Mouse (Mus musculus) CH12.LX (cell line): Measurements from ENCODE around the gene P2ry14. TPM values are rescaled to one million over a fixed set of nuclear protein-coding genes. Genes with fewer than 3 reads are reported as not detected.
"Not testable (repeated sequence)": the region's sequence is repeated elsewhere in the genome, so short reads cannot be mapped to it uniquely, and the experiment has no call there.

Experiments
- DNase-seq: peaks from one replicate; pipeline ENCODE4 v3.0.0-alpha.2; 2013; ENCODE audit errors: extremely low read depth
- H3K27ac ChIP-seq: 2 replicates; pipeline ENCODE4 v1.5.1; 2012; ENCODE audit warnings: low read depth, mild to moderate bottlenecking, control low read depth, moderate library complexity; ENCODE audit not compliant: insufficient read depth
- H3K27me3 ChIP-seq: replicated peaks from 2 replicates; pipeline ENCODE3; 2012; ENCODE audit warnings: inconsistent platforms
- H3K36me3 ChIP-seq, 2 experiments: replicated peaks in 1 of 2; 2 replicates each; pipeline versions ENCODE3 to v1.6.1; 2012; ENCODE audit warnings: inconsistent platforms in 1 of 2, low read length in 1 of 2, mild to moderate bottlenecking in 1 of 2, mixed read lengths in 1 of 2, moderate library complexity in 1 of 2; ENCODE audit not compliant: control insufficient read depth in 1 of 2, insufficient read depth in 1 of 2
- H3K4me1 ChIP-seq, 2 experiments: 2 replicates each; pipeline ENCODE4 v1.6.1; 2012; ENCODE audit warnings: inconsistent platforms in 1 of 2, moderate library complexity in 1 of 2; ENCODE audit not compliant: insufficient read depth in 2 of 2, control insufficient read depth in 1 of 2
- H3K4me2 ChIP-seq: 2 replicates; pipeline ENCODE4 v1.6.1; 2012; ENCODE audit warnings: low read depth, mild to moderate bottlenecking, control low read depth; ENCODE audit not compliant: poor library complexity, insufficient read depth, severe bottlenecking
- H3K4me3 ChIP-seq, 3 experiments: fragments of 150-350 bp in 1 of 3; sonication (generic) in 1 of 3; replicated peaks in 1 of 3; 2 replicates each; pipeline versions ENCODE3 to v1.5.1; 2011 to 2012; ENCODE audit warnings: low read depth in 2 of 3, low read length in 2 of 3, mild to moderate bottlenecking in 2 of 3, moderate library complexity in 2 of 3, control low read depth in 1 of 3, improper control_type of control experiment in 1 of 3, inconsistent platforms in 1 of 3, mixed read lengths in 1 of 3; ENCODE audit not compliant: poor library complexity in 1 of 3
- H3K79me2 ChIP-seq: replicated peaks from 2 replicates; pipeline ENCODE4 v1.6.1; 2012; ENCODE audit warnings: mild to moderate bottlenecking, moderate library complexity; ENCODE audit not compliant: control insufficient read depth, poor library complexity, insufficient read depth, severe bottlenecking; ENCODE audit errors: extremely low read depth
- H3K9ac ChIP-seq: 2 replicates; pipeline ENCODE4 v1.6.1; 2012; ENCODE audit warnings: low read depth, mild to moderate bottlenecking, control low read depth, moderate library complexity; ENCODE audit not compliant: insufficient read depth
- H3K9me3 ChIP-seq: replicated peaks from 2 replicates; pipeline ENCODE3; 2012; ENCODE audit warnings: low read length, inconsistent platforms, mixed read lengths
- CHD1 ChIP-seq: IDR thresholded peaks from 2 replicates; pipeline ENCODE4 v1.6.1; 2012; ENCODE audit warnings: low read depth, low read length, improper control_type of control experiment, inconsistent platforms
- CHD2 ChIP-seq: IDR thresholded peaks from 2 replicates; pipeline ENCODE4 v1.6.1; 2011; ENCODE audit warnings: low read length, improper control_type of control experiment
- CTCF ChIP-seq, 2 experiments: IDR thresholded peaks in 1 of 2; conservative IDR thresholded peaks in 1 of 2; 2 replicates each; pipeline ENCODE4 v1.5.1; 2011 to 2012; ENCODE audit warnings: low read depth in 2 of 2, low read length in 2 of 2, improper control_type of control experiment in 1 of 2, inconsistent platforms in 1 of 2, mild to moderate bottlenecking in 1 of 2, moderate library complexity in 1 of 2
- E2F4 ChIP-seq: IDR thresholded peaks from 2 replicates; pipeline ENCODE4 v1.6.1; 2011; ENCODE audit warnings: low read depth, low read length, improper control_type of control experiment; ENCODE audit not compliant: insufficient replicate concordance
- ELF1 ChIP-seq: IDR thresholded peaks from 2 replicates; pipeline ENCODE4 v1.6.1; 2014; ENCODE audit warnings: low read depth, mild to moderate bottlenecking, inconsistent platforms, low read length, improper control_type of control experiment
- EP300 ChIP-seq: IDR thresholded peaks from 2 replicates; pipeline ENCODE4 v1.6.1; 2011; ENCODE audit warnings: low read length, improper control_type of control experiment
- GABPA ChIP-seq: IDR thresholded peaks from 2 replicates; pipeline ENCODE4 v1.6.1; 2012; ENCODE audit warnings: low read depth, low read length, improper control_type of control experiment, inconsistent platforms; ENCODE audit not compliant: insufficient replicate concordance
- HCFC1 ChIP-seq: IDR thresholded peaks from 2 replicates; pipeline ENCODE4 v1.6.1; 2012; ENCODE audit warnings: low read depth, mild to moderate bottlenecking, inconsistent platforms, low read length, improper control_type of control experiment
- KAT2A ChIP-seq: IDR thresholded peaks from 2 replicates; pipeline ENCODE4 v1.6.1; 2012; ENCODE audit warnings: low read length, improper control_type of control experiment, inconsistent platforms; ENCODE audit not compliant: insufficient replicate concordance
- MAFK ChIP-seq: IDR thresholded peaks from 2 replicates; pipeline ENCODE4 v1.6.1; 2011; ENCODE audit warnings: low read length, improper control_type of control experiment; ENCODE audit not compliant: insufficient replicate concordance
- MAX ChIP-seq: IDR thresholded peaks from 2 replicates; pipeline ENCODE4 v1.6.1; 2011; ENCODE audit warnings: low read length, improper control_type of control experiment
- MAZ ChIP-seq: IDR thresholded peaks from 2 replicates; pipeline ENCODE4 v1.6.1; 2012; ENCODE audit warnings: low read depth, mild to moderate bottlenecking, inconsistent platforms, low read length, improper control_type of control experiment, moderate library complexity
- MXI1 ChIP-seq: IDR thresholded peaks from 2 replicates; pipeline ENCODE4 v1.6.1; 2011; ENCODE audit warnings: mild to moderate bottlenecking, low read depth, low read length, improper control_type of control experiment
- POLR2AphosphoS2 ChIP-seq: IDR thresholded peaks from 2 replicates; pipeline ENCODE4 v1.6.1; 2011; ENCODE audit warnings: low read depth, low read length, improper control_type of control experiment
- RAD21 ChIP-seq: IDR thresholded peaks from 2 replicates; pipeline ENCODE4 v1.6.1; 2011; ENCODE audit warnings: low read depth, mild to moderate bottlenecking, low read length, improper control_type of control experiment, moderate library complexity
- RCOR1 ChIP-seq: conservative IDR thresholded peaks from 2 replicates; pipeline ENCODE4 v1.6.1; 2012; ENCODE audit warnings: low read depth, mild to moderate bottlenecking, inconsistent platforms, low read length, improper control_type of control experiment
- TBP ChIP-seq: conservative IDR thresholded peaks from 2 replicates; pipeline ENCODE4 v1.6.1; 2011; ENCODE audit warnings: low read depth, low read length, improper control_type of control experiment
- USF1 ChIP-seq: IDR thresholded peaks from 2 replicates; pipeline ENCODE4 v1.6.1; 2014; ENCODE audit warnings: low read depth, mild to moderate bottlenecking, inconsistent platforms, low read length, improper control_type of control experiment
- ZC3H11A ChIP-seq: IDR thresholded peaks from 2 replicates; pipeline ENCODE4 v1.6.1; 2012; ENCODE audit warnings: low read depth, mild to moderate bottlenecking, inconsistent platforms, low read length, improper control_type of control experiment
- dilution Hi-C: fragments of 300-500 bp; cut with MboI; formaldehyde crosslinking; loops from 2 replicates; pipeline ENCODE4 v1.14.3; 2020; ENCODE audit warnings: low sequenced_read_pairs; ENCODE audit not compliant: extremely low pct_unique_long_range_greater_than_20kb, extremely low pct_ligation_motif_present
- in situ Hi-C: fragments of 300-500 bp; cut with MboI; formaldehyde crosslinking; loops from 3 replicates; pipeline ENCODE4 v1.14.3; 2019; ENCODE audit warnings: low sequenced_read_pairs, low pct_ligation_motif_present, low pct_unique_long_range_greater_than_20kb, mixed read lengths
- polyA plus RNA-seq: library from polyadenylated mRNA; unstranded; fragments of >175 nt; gene quantifications from 2 replicates; pipeline ENCODE4 v1.2.1, GENCODE M21; 2012; ENCODE audit warnings: low read depth; ENCODE audit not compliant: insufficient read length
- total RNA-seq, 2 experiments: library from RNA; depleted of rRNA; stranded (reverse); fragments of 300-350 nt in 1 of 2; fragments of >200 nt in 1 of 2; gene quantifications; 2 replicates each; pipeline ENCODE4 v1.2.3; 2012 to 2014

P2ry14 gene
- total and polyA plus RNA-seq, 3 experiments, result 0.20 to 0.34 (median 0.24) TPM

DNA sequence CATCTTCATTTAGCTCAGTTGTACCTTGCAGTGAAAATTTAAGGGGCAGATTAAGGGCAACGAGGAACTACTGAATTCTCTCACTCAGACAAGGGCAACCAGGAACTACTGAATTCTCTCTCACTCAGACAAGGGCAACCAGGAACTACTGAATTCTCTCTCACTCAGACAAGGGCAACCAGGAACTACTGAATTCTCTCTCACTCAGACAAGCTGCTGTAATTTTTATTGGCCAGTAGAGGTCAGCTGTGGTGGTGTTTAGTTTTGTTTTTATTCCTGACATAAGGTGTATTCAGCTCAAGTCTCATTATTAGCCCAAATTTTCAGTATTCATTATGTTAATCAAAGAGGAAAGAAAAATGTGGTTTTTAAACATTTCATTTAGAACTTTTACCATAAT lies 84.3 kb downstream of the P2ry14 start:
- H3K27me3 ChIP-seq, H3K4me3 ChIP-seq, H3K36me3 ChIP-seq, DNase-seq, in situ Hi-C loops, H3K79me2 ChIP-seq, H3K27ac ChIP-seq, H3K9me3 ChIP-seq, H3K4me2 ChIP-seq, dilution Hi-C loops, H3K9ac ChIP-seq: not testable (repeated sequence)
- H3K4me1 ChIP-seq, result peaks cover 0 to 27% of the 10 kb centered on the region in 2 experiments; a peak in 2 of 4 replicates
- TF ChIP-seq CTCF (conservative IDR thresholded peaks at IDR 0.05 in 1 of 2, IDR thresholded peaks at IDR 0.05 in 1 of 2; ENCODE audit: low read depth in 2 of 2, low read length in 2 of 2) (peak in 1 of 2 experiments; percentile 47; a peak in 3 of 4 replicates), RAD21 (peak; percentile 2), ELF1 (peak; percentile 35; the same call in 1 of the 2 replicates)

DNA sequence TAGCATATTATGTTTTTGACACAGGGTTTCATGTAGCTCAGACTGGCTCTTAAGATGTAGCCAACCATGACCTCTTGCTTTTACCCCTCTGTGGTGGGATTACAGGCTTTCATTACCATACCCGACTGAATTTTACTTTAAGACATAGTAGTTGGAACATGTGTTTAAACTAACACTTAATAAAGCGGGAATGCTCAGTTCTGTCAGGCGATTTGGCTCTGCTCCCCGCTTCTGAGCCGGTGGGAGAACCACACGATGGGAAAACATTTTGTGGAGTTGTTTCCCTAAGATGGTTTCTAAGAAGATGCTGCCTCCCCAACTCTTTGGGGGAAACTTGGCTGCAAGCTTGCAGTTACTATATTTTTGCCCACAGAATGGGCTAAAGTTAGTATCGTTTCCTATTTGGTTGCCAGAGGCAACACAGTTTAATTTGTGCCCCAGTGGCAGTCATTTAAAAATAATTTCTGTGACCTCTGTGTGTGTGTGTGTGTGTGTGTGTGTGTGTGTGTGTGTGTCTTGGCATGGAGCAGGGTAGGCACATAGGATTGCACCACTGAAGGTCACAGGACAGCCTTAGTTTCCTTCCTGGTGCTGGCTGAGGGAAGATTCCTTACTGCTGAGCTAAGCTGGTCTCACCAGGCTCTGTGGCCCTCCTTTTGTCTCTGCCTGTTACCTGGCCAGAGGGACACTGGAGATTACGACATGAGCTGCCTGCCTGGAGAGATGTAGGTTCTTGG lies 86.7 kb downstream of the P2ry14 start:
- Histone ChIP-seq H3K27me3 (no peaks in the 10 kb centered on the region), H3K4me3 (no peak overlapping the region), H3K9me3 (no peaks in the 10 kb centered on the region), H3K4me1 (peaks cover 0 to 27% of the 10 kb centered on the region in 2 experiments; a peak in 2 of 4 replicates), H3K27ac (no peak overlapping the region), H3K9ac (no peak overlapping the region), H3K4me2 (no peak overlapping the region), H3K79me2 (no peaks in the 10 kb centered on the region), H3K36me3 (no peaks in the 10 kb centered on the region)
- dilution Hi-C loops, result no loop called here
- TF ChIP-seq RCOR1 (no peak), USF1 (no peak), ZC3H11A (no peak), MAFK (no peak), HCFC1 (no peak), RAD21 (no peak)
- DNase-seq, result no peak
- in situ Hi-C loops, result no loop called here

DNA sequence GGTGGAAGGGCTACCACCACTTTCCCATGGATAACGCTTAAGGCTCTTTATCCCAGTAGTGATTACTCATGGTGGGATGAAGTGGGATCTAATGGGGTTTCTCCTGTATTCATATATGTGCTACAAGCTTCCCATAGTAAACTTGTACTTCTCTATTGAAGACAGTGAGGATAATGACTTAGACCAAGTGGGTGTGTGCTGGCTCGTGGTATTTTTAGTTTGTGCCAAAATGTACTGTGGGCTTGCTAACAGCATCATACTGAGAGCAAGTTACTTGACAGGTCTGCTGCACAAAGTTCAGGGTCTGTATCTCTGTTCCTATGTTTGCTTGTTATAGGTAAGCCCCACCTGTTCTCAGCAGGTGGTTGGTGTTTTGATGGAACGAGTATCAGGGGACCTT lies 87.5 kb downstream of the P2ry14 start:
- H3K4me1 ChIP-seq, result peaks cover 0 to 27% of the 10 kb centered on the region in 2 experiments; a peak in 2 of 4 replicates
- dilution Hi-C loops (no loop called here), in situ Hi-C loops (no loop called here)
- H3K27me3 ChIP-seq, result no peaks in the 10 kb centered on the region
- DNase-seq, result no peak
- TF ChIP-seq CHD1, result no peak
- TF ChIP-seq MAZ, result no peak
- TF ChIP-seq CHD2, result no peak
- TF ChIP-seq ELF1, result no peak
- TF ChIP-seq E2F4, result no peak
- TF ChIP-seq MAX, result no peak
- no peak for TF ChIP-seq CTCF (conservative IDR thresholded peaks at IDR 0.05 in 1 of 2, IDR thresholded peaks at IDR 0.05 in 1 of 2; ENCODE audit: low read depth in 2 of 2, low read length in 2 of 2)
- no peak for TF ChIP-seq RCOR1
- no peak for TF ChIP-seq GABPA
- no peak for TF ChIP-seq KAT2A
- TF ChIP-seq POLR2AphosphoS2, result no peak
- no peak for TF ChIP-seq USF1
- no peak for TF ChIP-seq TBP
- no peak for TF ChIP-seq EP300
- TF ChIP-seq MXI1, result no peak
- H3K4me2 ChIP-seq, result no peak overlapping the region
- H3K36me3 ChIP-seq, result no peaks in the 10 kb centered on the region
- H3K4me3 ChIP-seq, result no peak overlapping the region
- no peaks in the 10 kb centered on the region for H3K79me2 ChIP-seq
- H3K9ac ChIP-seq, result no peak overlapping the region
- no peak overlapping the region for H3K27ac ChIP-seq
- H3K9me3 ChIP-seq, result no peaks in the 10 kb centered on the region
